ENCODE assay signal across 15 mouse cellular contexts in the genomic region with DNA sequence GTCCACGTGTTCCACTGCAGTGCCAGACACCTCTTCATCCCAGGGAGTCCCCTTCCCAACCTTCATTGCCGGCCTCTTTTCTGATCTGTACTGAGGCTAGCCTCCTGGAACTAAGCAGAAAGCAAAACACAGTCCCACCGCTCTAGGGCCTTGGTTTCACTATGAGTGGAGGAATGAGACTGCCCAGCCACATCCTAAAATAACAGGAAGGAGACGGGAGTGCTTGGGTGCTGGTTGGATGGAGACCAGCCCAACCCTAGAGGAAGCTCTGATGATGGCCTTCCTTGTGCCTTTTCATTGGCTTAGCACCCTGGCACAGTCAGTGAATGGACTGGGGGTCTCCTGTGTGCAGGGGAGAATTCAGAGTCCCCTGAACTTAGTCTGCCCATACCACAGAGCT.
"Had no signal": no experiment of that assay in that cellular context is flagged by ENCODE, and none has a peak within 500 bp of the region (broad histone marks: within the 10 kb centered on the region; RNA-seq: fewer than 3 reads in every experiment).

No protein-coding gene starts in this region.

- H3K27ac ChIP-seq: limb, embryonic 15.5 days; liver, embryonic 15.5 days; midbrain, embryonic 13.5 days; stomach, embryonic 15.5 days had no signal

- H3K36me3 ChIP-seq: limb, embryonic 15.5 days; liver, embryonic 15.5 days; midbrain, embryonic 13.5 days; neural tube, embryonic 15.5 days; stomach, embryonic 15.5 days had no signal

- H3K9ac ChIP-seq: limb, embryonic 15.5 days; liver, embryonic 15.5 days; lung, embryonic 14.5 days; midbrain, embryonic 13.5 days; neural tube, embryonic 15.5 days; stomach, embryonic 15.5 days had no signal

- H3K27me3 ChIP-seq: liver, embryonic 15.5 days; neural tube, embryonic 15.5 days; stomach, embryonic 15.5 days had no signal

- H3K4me2 ChIP-seq: limb, embryonic 15.5 days; liver, embryonic 15.5 days; lung, embryonic 14.5 days; midbrain, embryonic 13.5 days; neural tube, embryonic 15.5 days; stomach, embryonic 15.5 days had no signal

- ATAC-seq: intestine, embryonic 16.5 days; midbrain, embryonic 13.5 days had no signal

- H3K9me3 ChIP-seq: limb, embryonic 15.5 days; liver, embryonic 15.5 days; midbrain, embryonic 13.5 days; neural tube, embryonic 15.5 days; stomach, embryonic 15.5 days had no signal

- H3K4me1 ChIP-seq: liver, embryonic 15.5 days; stomach, embryonic 15.5 days had no signal

- H3K4me3 ChIP-seq: limb, embryonic 15.5 days; liver, embryonic 15.5 days; midbrain, embryonic 13.5 days; myocyte; neural tube, embryonic 15.5 days; stomach, embryonic 15.5 days had no signal

- DNase-seq: kidney, postnatal 10 days; layer of hippocampus, postnatal 36 days; lung, embryonic 14.5 days; lung, postnatal 10 days; retina, postnatal 1 day; right cerebral cortex, postnatal 4 days; thymus, adult 2 months; thymus, postnatal 36 days had no signal
